Mouse (Mus musculus): ENCODE data around the gene Fosl1. TPM values are rescaled to one million over a fixed set of nuclear protein-coding genes. Genes with fewer than 3 reads are reported as not detected.

The Fosl1 gene
- polyA plus RNA-seq, 1 experiment = 4.3 TPM

DNA sequence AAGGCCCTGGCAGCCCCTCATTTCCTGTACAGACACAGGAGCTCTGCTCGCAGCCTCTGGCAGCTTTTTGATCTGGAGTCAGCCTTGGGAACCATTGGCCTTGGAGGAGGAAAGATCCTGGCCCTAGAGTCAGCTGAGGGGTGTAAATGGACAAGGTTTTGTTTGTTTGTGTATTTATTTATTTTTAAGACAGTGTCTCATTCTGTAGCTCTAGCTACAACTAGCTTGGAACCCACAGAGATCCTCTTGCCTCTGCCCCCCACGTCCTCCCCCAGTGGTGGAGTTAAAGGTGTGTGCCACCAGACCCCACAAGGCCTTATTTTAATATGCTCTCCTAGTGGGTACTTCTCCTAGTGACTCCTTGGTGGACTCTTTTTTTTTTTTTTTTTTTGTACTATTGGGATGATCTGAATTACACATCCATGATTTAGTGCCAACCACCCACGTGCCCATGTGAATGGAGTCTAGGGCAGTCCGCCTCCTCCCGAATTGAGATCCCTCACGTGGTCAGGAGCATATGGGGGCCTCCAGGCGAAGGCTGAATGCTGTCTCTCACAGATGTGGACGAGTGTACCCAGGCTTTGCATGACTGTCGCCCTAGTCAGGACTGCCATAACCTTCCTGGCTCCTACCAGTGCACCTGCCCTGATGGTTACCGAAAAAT is 29.8 kb downstream of the Fosl1 start:
- H3K4me1 ChIP-seq = peaks cover 27% of the 10 kb centered on the region
- H3K9me3 ChIP-seq = 0 out of 2 replicates have a peak, but pooled peaks cover 3% of the 10 kb centered on the region
- H3K36me3 ChIP-seq (replicated peaks; ENCODE audit: low read length) = peaks cover 6% of the 10 kb centered on the region
- no peak overlapping the region for H3K4me3 ChIP-seq (replicated peaks)
- H3K27me3 ChIP-seq (replicated peaks) = peaks cover 50% of the 10 kb centered on the region
- TF ChIP-seq GATA1 (IDR thresholded peaks at IDR 0.05; ENCODE audit: borderline replicate concordance, low read length) (no peak), FLI1 (IDR thresholded peaks at IDR 0.05; ENCODE audit: low read length) (no peak)

DNA sequence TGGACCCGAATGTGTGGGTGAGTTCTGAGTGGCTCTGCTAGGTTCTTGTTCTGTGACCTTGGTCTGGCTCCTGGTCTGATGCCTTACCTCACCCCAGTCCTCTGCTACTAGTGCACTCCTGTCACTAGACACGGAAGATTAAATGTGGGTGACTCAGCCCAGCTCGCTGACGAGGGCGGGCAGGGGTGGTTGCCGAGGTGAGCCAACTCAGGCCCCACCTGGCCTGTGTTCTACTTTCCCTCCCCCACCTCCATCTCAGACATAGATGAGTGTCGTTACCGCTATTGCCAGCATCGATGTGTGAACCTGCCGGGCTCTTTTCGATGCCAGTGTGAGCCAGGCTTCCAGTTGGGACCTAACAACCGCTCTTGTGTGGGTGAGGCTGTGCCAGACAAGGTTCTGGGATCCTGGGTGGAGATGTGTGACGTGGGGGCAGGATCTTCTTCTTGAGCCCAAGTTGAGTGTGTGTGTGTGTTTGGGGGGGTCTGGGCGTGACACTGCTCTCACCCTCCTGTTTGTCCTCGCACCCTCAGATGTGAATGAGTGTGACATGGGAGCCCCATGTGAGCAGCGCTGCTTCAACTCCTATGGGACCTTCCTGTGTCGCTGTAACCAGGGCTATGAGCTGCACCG is 30.4 kb downstream of the Fosl1 start:
- Histone ChIP-seq H3K4me1 (peaks cover 27% of the 10 kb centered on the region), H3K27me3 (replicated peaks) (peaks cover 50% of the 10 kb centered on the region), H3K4me3 (replicated peaks) (no peak overlapping the region), H3K36me3 (replicated peaks; ENCODE audit: low read length) (peaks cover 12% of the 10 kb centered on the region), H3K9me3 (0 out of 2 replicates have a peak, but pooled peaks cover 3% of the 10 kb centered on the region)
- TF ChIP-seq FLI1 (IDR thresholded peaks at IDR 0.05; ENCODE audit: low read length) = no peak
- no peak for TF ChIP-seq GATA1 (IDR thresholded peaks at IDR 0.05; ENCODE audit: borderline replicate concordance, low read length)

DNA sequence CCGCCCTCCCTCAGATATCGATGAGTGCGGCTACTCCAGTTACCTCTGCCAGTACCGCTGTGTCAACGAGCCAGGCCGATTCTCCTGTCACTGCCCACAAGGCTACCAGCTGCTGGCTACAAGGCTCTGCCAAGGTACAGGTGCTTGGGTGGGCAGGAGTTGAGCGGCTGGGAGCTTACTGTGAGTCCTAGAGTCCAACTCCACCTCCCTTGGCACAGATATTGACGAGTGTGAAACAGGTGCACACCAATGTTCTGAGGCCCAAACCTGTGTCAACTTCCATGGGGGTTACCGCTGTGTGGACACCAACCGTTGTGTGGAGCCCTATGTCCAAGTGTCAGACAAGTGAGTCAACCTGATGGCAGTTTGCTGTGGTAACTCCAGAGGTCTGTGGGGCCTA is 32.7 kb downstream of the Fosl1 start:
- peaks cover 12% of the 10 kb centered on the region for H3K4me1 ChIP-seq
- H3K27me3 ChIP-seq (replicated peaks) = peaks cover 31% of the 10 kb centered on the region
- H3K9me3 ChIP-seq = no peaks in the 10 kb centered on the region
- TF ChIP-seq FLI1 (IDR thresholded peaks at IDR 0.05; ENCODE audit: low read length) = no peak
- no peak for TF ChIP-seq GATA1 (IDR thresholded peaks at IDR 0.05; ENCODE audit: borderline replicate concordance, low read length)
- H3K4me3 ChIP-seq (replicated peaks) = no peak overlapping the region
- H3K36me3 ChIP-seq (replicated peaks; ENCODE audit: low read length) = peaks cover 35% of the 10 kb centered on the region

DNA sequence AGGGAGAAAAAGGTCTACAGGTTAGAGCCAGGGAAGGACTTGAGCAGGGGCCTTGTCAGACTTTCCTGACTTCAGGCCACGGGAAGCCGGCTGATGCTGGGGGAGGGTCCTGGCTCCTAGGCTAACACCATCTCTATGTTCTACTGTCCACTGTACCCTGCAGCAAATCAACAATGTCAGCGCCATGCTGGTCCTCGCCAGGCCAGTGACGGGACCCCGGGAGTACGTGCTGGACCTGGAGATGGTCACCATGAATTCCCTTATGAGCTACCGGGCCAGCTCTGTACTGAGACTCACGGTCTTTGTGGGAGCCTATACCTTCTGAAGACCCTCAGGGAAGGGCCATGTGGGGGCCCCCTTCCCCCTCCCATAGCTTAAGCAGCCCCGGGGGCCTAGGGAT is 34.1 kb downstream of the Fosl1 start:
- no peak overlapping the region for H3K4me3 ChIP-seq (replicated peaks)
- H3K27me3 ChIP-seq (replicated peaks) = peaks cover 20% of the 10 kb centered on the region
- H3K4me1 ChIP-seq = peaks cover 21% of the 10 kb centered on the region
- TF ChIP-seq FLI1 (IDR thresholded peaks at IDR 0.05; ENCODE audit: low read length) (no peak), GATA1 (IDR thresholded peaks at IDR 0.05; ENCODE audit: borderline replicate concordance, low read length) (no peak)
- peaks cover 48% of the 10 kb centered on the region for H3K36me3 ChIP-seq (replicated peaks; ENCODE audit: low read length)
- H3K9me3 ChIP-seq = no peaks in the 10 kb centered on the region

DNA sequence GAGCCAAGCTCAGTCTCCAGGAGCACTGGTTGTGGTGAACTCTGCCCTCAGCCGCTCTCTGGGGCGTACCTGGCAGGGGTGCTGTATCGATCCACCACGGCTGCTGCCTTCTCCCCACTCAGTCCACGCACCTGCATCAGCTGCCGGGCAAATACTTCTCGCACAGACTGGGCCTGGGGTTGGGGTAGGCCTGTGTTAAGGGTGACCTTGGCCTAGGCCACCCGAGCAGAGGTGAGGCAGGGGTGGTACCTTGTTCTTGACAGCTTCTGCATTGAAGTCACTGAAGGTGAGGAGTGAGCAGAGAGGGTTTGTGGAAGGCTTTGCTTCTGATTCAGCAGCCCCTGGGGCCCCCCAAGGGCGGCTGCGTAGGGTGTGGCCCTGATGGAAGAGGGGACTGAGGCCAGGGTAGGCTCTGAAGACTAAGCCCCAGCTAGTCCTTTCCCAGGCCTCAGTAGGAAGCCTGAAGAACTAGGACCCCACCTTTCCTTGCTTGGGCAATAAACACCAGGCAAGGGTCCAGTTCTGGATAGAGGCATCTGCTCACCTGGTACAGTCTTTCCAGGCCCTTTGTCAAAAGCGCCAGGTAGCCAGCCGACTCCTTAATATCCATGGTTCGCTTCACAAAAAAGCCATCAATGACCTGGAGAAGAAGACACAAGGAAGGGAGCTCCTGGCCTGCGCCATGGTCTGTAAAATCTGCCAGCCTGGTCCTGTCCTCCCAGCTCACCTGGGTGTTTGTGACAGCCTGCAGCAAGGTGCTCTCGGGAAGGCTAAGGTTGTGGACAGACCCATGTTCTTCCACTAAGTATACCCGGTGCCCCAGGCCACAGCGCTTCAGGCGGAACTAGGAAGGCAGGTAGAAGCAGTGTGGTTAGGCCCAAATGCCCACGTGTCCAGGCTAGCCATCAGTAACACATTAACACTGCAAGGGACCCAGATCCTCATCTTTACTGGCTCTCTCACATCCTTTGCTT is 36.3 kb downstream of the Fosl1 start:
- H3K36me3 ChIP-seq (replicated peaks; ENCODE audit: low read length) = peaks cover 55% of the 10 kb centered on the region
- TF ChIP-seq GATA1 (IDR thresholded peaks at IDR 0.05; ENCODE audit: borderline replicate concordance, low read length) (no peak), FLI1 (IDR thresholded peaks at IDR 0.05; ENCODE audit: low read length) (no peak)
- peaks cover 11% of the 10 kb centered on the region for H3K27me3 ChIP-seq (replicated peaks)
- no peaks in the 10 kb centered on the region for H3K9me3 ChIP-seq
- no peak overlapping the region for H3K4me3 ChIP-seq (replicated peaks)
- peaks cover 35% of the 10 kb centered on the region for H3K4me1 ChIP-seq

DNA sequence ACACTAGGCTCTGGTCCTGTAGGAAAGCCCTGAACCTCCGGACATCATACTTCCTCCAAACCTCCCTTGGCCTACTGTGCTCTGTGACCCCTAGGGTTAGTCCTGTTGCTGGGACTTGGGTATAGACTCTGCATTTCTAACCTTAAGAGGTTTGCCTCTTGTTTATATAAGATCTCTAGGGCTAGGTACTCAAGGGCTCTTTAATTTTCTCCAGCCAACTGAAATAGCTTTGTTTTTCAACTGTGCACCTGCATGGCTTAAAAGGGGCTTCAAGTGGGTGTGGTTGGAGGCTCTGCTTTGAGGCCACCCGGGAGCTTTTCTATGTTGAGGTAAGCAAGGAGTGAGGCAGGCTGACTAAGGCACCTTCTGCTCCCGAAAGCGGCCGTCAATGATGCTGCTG is 37.1 kb downstream of the Fosl1 start:
- Histone ChIP-seq H3K4me3 (replicated peaks) (no peak overlapping the region), H3K36me3 (replicated peaks; ENCODE audit: low read length) (peaks cover 55% of the 10 kb centered on the region), H3K4me1 (peaks cover 42% of the 10 kb centered on the region), H3K9me3 (no peaks in the 10 kb centered on the region), H3K27me3 (replicated peaks) (peaks cover 8% of the 10 kb centered on the region)
- TF ChIP-seq FLI1 (IDR thresholded peaks at IDR 0.05; ENCODE audit: low read length) = no peak
- no peak for TF ChIP-seq GATA1 (IDR thresholded peaks at IDR 0.05; ENCODE audit: borderline replicate concordance, low read length)

DNA sequence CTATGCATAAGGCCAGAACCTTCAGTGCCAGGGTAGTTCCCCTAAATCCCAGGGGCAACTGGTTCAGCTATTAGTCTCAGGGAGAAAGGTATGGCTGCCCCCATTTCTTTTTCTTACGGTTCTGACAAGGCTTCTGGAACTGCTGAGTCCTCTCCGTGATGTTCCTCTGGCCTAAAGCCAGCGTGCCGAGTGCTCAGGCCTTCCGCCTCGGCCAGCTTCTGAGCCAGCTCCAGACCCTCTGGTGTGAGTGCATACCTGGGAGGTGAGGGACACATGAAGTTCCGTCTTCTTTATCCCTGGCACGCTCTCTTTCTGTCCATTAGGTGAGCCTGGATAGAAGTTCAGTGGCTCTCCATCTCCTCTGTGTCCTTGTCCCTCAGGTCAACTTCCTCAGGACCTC is 38.0 kb downstream of the Fosl1 start:
- H3K36me3 ChIP-seq (replicated peaks; ENCODE audit: low read length) = peaks cover 55% of the 10 kb centered on the region
- peaks cover under 1% of the 10 kb centered on the region for H3K27me3 ChIP-seq (replicated peaks)
- no peak for TF ChIP-seq FLI1 (IDR thresholded peaks at IDR 0.05; ENCODE audit: low read length)
- TF ChIP-seq GATA1 (IDR thresholded peaks at IDR 0.05; ENCODE audit: borderline replicate concordance, low read length) = no peak
- peaks cover 46% of the 10 kb centered on the region for H3K4me1 ChIP-seq
- no peaks in the 10 kb centered on the region for H3K9me3 ChIP-seq
- H3K4me3 ChIP-seq (replicated peaks) = no peak overlapping the region

DNA sequence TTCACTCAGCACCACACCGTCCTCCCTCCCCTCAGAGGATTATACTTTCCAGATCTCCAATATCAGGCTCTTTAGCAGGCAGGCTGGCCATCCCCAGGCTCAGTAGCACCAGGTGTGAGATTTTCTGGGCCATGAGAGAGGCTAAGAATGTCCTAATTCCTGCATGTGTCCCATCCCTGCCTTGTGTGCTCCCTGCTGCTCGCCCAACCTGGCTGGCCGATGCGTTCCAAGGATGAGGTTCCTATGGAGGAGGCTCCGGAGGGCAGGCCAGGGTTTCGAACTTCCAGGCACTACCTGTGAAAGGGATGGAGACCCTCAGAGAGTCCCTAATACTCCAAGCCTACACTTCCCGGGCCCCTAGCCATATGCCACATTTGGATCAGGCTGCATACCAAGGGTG is 38.5 kb downstream of the Fosl1 start:
- Histone ChIP-seq H3K4me3 (replicated peaks) (no peak overlapping the region), H3K36me3 (replicated peaks; ENCODE audit: low read length) (peaks cover 55% of the 10 kb centered on the region), H3K9me3 (no peaks in the 10 kb centered on the region), H3K4me1 (peaks cover 46% of the 10 kb centered on the region), H3K27me3 (replicated peaks) (no peaks in the 10 kb centered on the region)
- no peak for TF ChIP-seq FLI1 (IDR thresholded peaks at IDR 0.05; ENCODE audit: low read length)
- TF ChIP-seq GATA1 (IDR thresholded peaks at IDR 0.05; ENCODE audit: borderline replicate concordance, low read length) = no peak

DNA sequence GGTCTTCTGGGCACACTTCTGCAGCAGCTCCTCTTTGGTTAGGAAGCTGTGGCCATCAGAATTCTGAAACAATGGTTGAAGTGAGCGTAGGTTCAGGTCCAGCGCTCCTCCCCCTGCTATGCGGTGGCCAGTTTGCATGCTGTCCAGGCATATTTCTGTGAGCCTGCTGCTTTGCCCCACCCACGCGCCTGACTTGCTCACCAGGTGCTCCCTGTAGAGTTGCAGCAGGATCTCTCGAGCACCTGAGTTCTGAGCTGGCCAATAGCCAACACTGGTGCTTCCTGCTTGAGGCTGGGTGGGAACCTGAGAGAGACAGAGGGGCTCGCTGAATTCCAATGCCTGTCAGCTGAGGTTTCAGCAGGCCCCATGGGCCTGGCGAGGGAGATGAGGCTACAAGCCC is 38.9 kb downstream of the Fosl1 start:
- Histone ChIP-seq H3K4me1 (peaks cover 46% of the 10 kb centered on the region), H3K36me3 (replicated peaks; ENCODE audit: low read length) (peaks cover 55% of the 10 kb centered on the region), H3K4me3 (replicated peaks) (no peak overlapping the region), H3K9me3 (no peaks in the 10 kb centered on the region), H3K27me3 (replicated peaks) (no peaks in the 10 kb centered on the region)
- TF ChIP-seq GATA1 (IDR thresholded peaks at IDR 0.05; ENCODE audit: borderline replicate concordance, low read length) (no peak), FLI1 (IDR thresholded peaks at IDR 0.05; ENCODE audit: low read length) (no peak)
